Mouse (Mus musculus): ENCODE data around the gene Dpm3. TPM values are rescaled to one million over a fixed set of nuclear protein-coding genes. Genes with fewer than 3 reads are reported as not detected.

Gene Dpm3
- polyA plus RNA-seq, 1 experiment from 2014 or later, result 188 TPM

DNA sequence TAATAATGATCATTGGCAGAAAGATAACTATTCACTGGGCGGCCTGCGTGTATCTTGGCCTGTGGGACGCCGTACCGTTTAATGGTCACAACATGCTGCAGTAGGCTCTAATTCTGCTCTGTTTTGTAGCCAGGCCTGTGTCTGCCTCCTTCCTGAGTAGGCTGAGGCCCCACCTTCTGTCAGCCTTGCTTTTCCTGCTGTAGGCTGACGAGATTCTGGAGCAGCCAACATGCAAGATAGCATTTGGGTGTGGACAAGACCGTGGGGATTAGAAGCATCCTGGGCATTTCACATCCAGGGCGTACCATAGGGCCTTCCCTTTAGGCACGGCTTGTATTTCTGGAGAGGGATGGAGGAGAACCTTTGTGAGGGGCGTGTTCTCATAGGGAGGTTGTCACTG, 3.3 kb downstream of the Dpm3 start:
- Histone ChIP-seq H3K4me2 (ENCODE audit: low read length) (no peak overlapping the region), H3K4me3 (ENCODE audit: low read depth, low read length) (no peak overlapping the region), H3K9me3 (ENCODE audit: control insufficient read depth, low read length) (no peaks in the 10 kb centered on the region), H3K27ac (ENCODE audit: low read depth) (no peak overlapping the region), H3K9ac (ENCODE audit: low read length) (no peak overlapping the region), H3K27me3 (replicated peaks; ENCODE audit: control insufficient read depth, insufficient read depth, low read length) (no peaks in the 10 kb centered on the region), H3K36me3 (ENCODE audit: control insufficient read depth, insufficient read depth, low read length) (no peaks in the 10 kb centered on the region), H3K4me1 (replicated peaks; ENCODE audit: control insufficient read depth, insufficient read depth, low read length) (peaks cover 11% of the 10 kb centered on the region)
- ATAC-seq (replicated peaks; ENCODE audit: low FRiP score, low TSS enrichment, low read depth) (no peak), DNase-seq (ENCODE audit: low spot score) (no peak)
- 70% methylated on average over 10 of the region's 10 CpGs for WGBS

DNA sequence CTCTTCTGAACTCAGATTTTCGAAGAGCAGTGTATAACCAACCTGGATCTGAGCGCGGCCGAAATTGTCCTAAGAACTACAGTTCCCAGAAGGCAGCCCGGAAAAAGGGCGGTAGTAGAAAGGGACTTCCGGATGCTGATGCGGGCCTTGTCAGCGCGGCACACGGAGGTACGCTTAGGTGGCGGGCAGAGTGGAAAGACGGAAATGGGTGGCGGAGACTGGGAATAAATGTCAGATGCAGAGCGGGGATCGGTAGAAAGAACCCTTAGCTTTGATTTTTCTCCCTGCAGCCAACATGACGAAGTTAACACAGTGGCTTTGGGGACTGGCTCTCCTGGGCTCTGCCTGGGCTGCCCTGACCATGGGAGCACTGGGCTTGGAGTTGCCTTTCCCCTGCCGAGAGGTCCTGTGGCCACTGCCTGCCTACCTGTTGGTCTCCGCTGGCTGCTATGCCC, 7.3 kb downstream of the Dpm3 start:
- H3K4me3 ChIP-seq (ENCODE audit: low read depth, low read length), result peak overlapping the region; percentile 71
- H3K36me3 ChIP-seq (ENCODE audit: control insufficient read depth, insufficient read depth, low read length), result no peaks in the 10 kb centered on the region; the same call in 1 of the 2 replicates
- H3K27me3 ChIP-seq (replicated peaks; ENCODE audit: control insufficient read depth, insufficient read depth, low read length), result no peaks in the 10 kb centered on the region
- DNase-seq (ENCODE audit: low spot score), result peak; percentile 81
- H3K4me1 ChIP-seq (replicated peaks; ENCODE audit: control insufficient read depth, insufficient read depth, low read length), result peaks cover 36% of the 10 kb centered on the region
- ATAC-seq (replicated peaks; ENCODE audit: low FRiP score, low TSS enrichment, low read depth), result peak; percentile 64
- H3K4me2 ChIP-seq (ENCODE audit: low read length), result peak overlapping the region; percentile 62
- H3K9ac ChIP-seq (ENCODE audit: low read length), result peak overlapping the region; percentile 62
- WGBS, result under 1% methylated on average over 20 of the region's 20 CpGs
- H3K9me3 ChIP-seq (ENCODE audit: control insufficient read depth, low read length), result no peaks in the 10 kb centered on the region
- peak overlapping the region; percentile 38; the same call in 1 of the 2 replicates for H3K27ac ChIP-seq (ENCODE audit: low read depth)

DNA sequence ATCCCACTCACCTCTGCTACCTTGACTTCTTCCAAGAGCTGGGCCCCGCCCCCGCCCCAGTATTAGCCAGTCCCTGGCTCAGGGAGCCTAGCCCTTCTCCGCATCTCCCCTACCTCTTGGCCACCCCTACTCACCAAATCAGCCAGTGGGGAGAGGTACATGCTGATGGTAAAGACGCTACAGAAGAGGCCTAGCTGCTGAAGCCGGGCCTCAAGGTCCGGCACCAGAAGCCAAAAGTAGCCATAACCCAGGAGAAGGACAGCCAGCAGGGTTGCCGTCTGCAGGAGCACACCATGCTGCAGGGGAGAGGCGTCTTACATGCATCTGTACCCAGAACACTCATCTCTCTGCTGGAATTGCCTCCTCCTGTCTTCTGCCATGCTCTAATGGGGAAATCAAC, 9.8 kb downstream of the Dpm3 start:
- H3K4me3 ChIP-seq (ENCODE audit: low read depth, low read length), result no peak overlapping the region
- H3K9ac ChIP-seq (ENCODE audit: low read length), result no peak overlapping the region
- no peak for ATAC-seq (replicated peaks; ENCODE audit: low FRiP score, low TSS enrichment, low read depth)
- no peaks in the 10 kb centered on the region for H3K9me3 ChIP-seq (ENCODE audit: control insufficient read depth, low read length)
- peaks cover 10% of the 10 kb centered on the region for H3K36me3 ChIP-seq (ENCODE audit: control insufficient read depth, insufficient read depth, low read length)
- DNase-seq (ENCODE audit: low spot score), result no peak
- H3K4me1 ChIP-seq (replicated peaks; ENCODE audit: control insufficient read depth, insufficient read depth, low read length), result peaks cover 36% of the 10 kb centered on the region
- H3K27ac ChIP-seq (ENCODE audit: low read depth), result no peak overlapping the region
- H3K27me3 ChIP-seq (replicated peaks; ENCODE audit: control insufficient read depth, insufficient read depth, low read length), result no peaks in the 10 kb centered on the region
- 59% methylated on average over 8 of the region's 8 CpGs for WGBS
- no peak overlapping the region for H3K4me2 ChIP-seq (ENCODE audit: low read length)

DNA sequence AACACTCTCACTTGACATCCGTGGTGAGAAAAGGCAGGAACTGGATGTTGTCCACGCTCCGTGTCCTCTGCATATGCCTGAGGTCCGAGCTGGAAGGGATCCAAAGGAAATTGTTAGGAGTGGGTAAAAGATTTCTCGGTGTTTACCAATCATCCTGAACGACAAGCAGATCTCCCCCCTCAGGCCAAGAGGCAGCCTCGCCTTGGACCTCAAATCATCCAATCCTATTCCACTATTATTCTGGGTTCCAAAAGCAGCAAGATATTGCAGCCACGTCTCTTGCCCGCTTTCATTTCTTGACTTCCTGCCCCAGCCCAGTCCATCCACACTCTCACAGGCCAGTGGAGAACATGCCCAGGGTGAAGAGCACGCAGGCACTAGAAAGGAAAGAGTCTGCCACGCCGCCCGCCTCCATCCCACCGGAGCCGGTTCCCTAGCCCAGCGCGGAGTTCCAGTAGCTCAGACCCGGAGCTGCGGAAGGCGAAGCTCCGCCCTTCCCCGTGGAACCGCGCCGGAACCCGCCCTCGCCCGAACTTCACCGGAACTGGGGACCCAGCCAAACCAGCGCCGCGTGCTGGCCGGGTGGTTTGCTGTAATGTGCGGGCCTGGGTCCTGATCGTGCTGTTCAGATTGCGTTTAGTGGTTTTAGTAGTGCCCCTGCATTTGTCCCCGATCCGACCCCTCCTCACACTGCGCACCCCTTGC, 11.0 kb downstream of the Dpm3 start, which contains the start of gene Slc50a1:
Slc50a1 (minus strand) TSS at position 520 of the 705 bp plus-strand sequence.
- peak; percentile 51; the same call in 1 of the 2 replicates for ATAC-seq (replicated peaks; ENCODE audit: low FRiP score, low TSS enrichment, low read depth)

DNA sequence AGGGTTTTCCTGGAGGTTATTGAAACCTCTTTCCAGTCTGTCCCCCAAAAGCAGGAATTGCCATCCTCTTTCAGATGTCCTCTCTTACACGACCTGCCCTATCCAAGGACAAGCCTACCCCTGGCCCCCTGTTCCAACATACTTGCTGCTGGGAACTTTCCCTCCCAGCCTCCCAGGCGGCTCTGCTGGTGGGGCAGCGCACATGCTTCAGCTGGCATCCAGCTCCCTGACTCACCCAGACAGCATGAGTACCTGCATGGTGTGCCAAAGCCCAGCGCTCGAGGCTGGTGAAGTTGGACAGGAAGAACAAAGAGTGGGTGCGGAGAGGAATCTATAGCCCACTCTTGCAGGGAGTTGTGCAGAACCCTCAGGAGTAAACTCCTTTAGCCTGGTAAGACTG, 11.7 kb downstream of the Dpm3 start:
- ATAC-seq (replicated peaks; ENCODE audit: low FRiP score, low TSS enrichment, low read depth), result no peak
- WGBS, result 77% methylated on average over 6 of the region's 6 CpGs
- peak overlapping the region; percentile 83 for H3K4me2 ChIP-seq (ENCODE audit: low read length)
- H3K9me3 ChIP-seq (ENCODE audit: control insufficient read depth, low read length), result no peaks in the 10 kb centered on the region
- no peaks in the 10 kb centered on the region for H3K27me3 ChIP-seq (replicated peaks; ENCODE audit: control insufficient read depth, insufficient read depth, low read length)
- peak overlapping the region; percentile 69 for H3K9ac ChIP-seq (ENCODE audit: low read length)
- peaks cover 35% of the 10 kb centered on the region for H3K4me1 ChIP-seq (replicated peaks; ENCODE audit: control insufficient read depth, insufficient read depth, low read length)
- H3K27ac ChIP-seq (ENCODE audit: low read depth), result peak overlapping the region; percentile 76; the same call in 1 of the 2 replicates
- H3K4me3 ChIP-seq (ENCODE audit: low read depth, low read length), result peak overlapping the region; percentile 55
- no peak for DNase-seq (ENCODE audit: low spot score)
- H3K36me3 ChIP-seq (ENCODE audit: control insufficient read depth, insufficient read depth, low read length), result peaks cover 22% of the 10 kb centered on the region

More for the DNA sequence above, 11.0 kb downstream of the Dpm3 start, which contains the start of gene Slc50a1:
- Histone ChIP-seq H3K36me3 (ENCODE audit: control insufficient read depth, insufficient read depth, low read length) (peaks cover 15% of the 10 kb centered on the region), H3K9me3 (ENCODE audit: control insufficient read depth, low read length) (no peaks in the 10 kb centered on the region), H3K9ac (ENCODE audit: low read length) (peak within 1 kb of the TSS; percentile 69), H3K4me3 (ENCODE audit: low read depth, low read length) (peak within 1 kb of the TSS; percentile 55), H3K27ac (ENCODE audit: low read depth) (peak within 1 kb of the TSS; percentile 76), H3K4me2 (ENCODE audit: low read length) (peak within 1 kb of the TSS; percentile 83), H3K27me3 (replicated peaks; ENCODE audit: control insufficient read depth, insufficient read depth, low read length) (no peaks in the 10 kb centered on the region), H3K4me1 (replicated peaks; ENCODE audit: control insufficient read depth, insufficient read depth, low read length) (peaks cover 36% of the 10 kb centered on the region)
- DNase-seq (ENCODE audit: low spot score), result peak; percentile 88
- WGBS, result under 1% methylated on average over 39 of the region's 39 CpGs

DNA sequence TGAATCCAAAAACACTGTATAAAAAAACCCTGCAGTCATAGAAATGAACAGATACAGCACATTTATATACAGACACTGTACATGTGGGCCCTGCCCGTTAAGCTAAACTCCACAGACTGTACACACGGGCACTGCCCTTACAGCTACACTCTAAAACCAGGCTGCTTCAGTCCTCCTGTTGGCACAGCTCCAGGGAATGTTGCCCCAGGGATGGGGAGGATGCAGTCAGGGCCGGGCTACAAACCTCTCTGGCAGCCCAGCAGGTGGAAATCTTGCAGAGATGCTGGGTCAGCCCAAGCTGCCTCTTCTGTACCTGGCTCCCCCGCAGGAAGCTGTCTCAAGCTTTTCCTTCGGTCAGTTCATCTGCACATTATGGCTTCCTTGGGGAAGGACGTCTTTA, 12.6 kb downstream of the Dpm3 start:
- ATAC-seq (replicated peaks; ENCODE audit: low FRiP score, low TSS enrichment, low read depth) (no peak), DNase-seq (ENCODE audit: low spot score) (no peak)
- peaks cover 33% of the 10 kb centered on the region for H3K4me1 ChIP-seq (replicated peaks; ENCODE audit: control insufficient read depth, insufficient read depth, low read length)
- 74% methylated on average over 6 of the region's 6 CpGs for WGBS
- no peak overlapping the region for H3K9ac ChIP-seq (ENCODE audit: low read length)
- H3K27me3 ChIP-seq (replicated peaks; ENCODE audit: control insufficient read depth, insufficient read depth, low read length), result no peaks in the 10 kb centered on the region
- H3K9me3 ChIP-seq (ENCODE audit: control insufficient read depth, low read length), result no peaks in the 10 kb centered on the region
- H3K4me2 ChIP-seq (ENCODE audit: low read length), result no peak overlapping the region
- H3K36me3 ChIP-seq (ENCODE audit: control insufficient read depth, insufficient read depth, low read length), result peaks cover 25% of the 10 kb centered on the region
- H3K4me3 ChIP-seq (ENCODE audit: low read depth, low read length), result no peak overlapping the region
- no peak overlapping the region for H3K27ac ChIP-seq (ENCODE audit: low read depth)

DNA sequence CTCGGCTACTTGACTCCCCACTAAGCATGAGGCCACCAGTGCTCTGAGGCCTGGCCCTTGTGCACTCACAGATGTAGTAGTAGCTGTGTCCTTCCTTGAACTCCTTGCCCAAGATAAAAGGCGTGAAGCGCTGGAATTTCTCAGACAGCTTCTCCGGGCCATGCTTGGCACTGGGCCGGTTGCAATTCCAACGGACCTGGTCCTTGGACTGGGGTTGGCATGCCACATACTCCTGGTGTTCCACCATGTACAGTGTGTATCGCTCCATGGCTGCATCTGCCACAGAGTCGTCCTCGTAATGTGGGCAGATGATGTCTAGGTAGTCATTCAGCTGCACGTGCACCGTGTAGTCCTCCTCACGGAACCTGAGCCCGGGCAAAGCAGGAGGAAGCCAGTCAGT, 16.9 kb downstream of the Dpm3 start:
- H3K27me3 ChIP-seq (replicated peaks; ENCODE audit: control insufficient read depth, insufficient read depth, low read length), result no peaks in the 10 kb centered on the region

DNA sequence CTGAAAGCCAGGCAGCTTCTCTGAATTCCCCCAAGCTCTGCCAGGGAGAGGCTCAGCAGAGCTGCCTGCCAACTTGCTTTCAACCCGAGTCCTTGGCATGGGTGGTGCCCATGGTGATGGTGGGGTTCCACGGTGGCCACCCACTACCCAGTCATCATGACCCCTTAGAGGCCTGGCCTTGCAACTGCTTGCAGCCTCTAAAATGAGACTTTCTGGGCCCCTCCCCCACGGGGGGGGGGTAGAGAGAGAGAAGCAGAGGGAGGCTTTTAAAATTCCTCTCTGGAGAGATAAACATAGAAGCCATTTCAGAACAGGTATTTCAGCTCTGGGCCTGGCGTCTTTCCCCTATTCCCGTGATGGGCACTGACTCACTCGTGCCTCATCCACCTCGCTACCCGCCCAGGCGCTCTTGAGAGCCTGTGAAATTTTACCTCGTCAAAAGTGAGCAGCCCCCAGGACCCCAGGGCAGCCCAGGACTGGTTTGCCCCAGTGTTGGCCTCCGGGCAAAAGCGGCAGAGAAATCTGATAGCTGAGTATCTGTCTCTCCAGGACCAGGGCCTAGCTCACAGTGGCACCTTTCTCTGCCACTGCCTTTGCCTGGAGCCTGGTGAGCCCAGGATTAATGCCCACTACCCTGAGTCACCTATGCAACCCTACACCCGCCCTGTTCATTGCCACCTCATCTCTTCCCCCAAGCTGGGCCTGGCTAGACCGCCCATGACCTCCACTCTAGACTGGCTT, 18.3 kb downstream of the Dpm3 start:
- WGBS, result 24% methylated on average over 14 of the region's 14 CpGs
- ATAC-seq (replicated peaks; ENCODE audit: low FRiP score, low TSS enrichment, low read depth) (no peak), DNase-seq (ENCODE audit: low spot score) (peak; percentile 64)
- peak overlapping the region; percentile 64 for H3K9ac ChIP-seq (ENCODE audit: low read length)
- H3K27ac ChIP-seq (ENCODE audit: low read depth), result peak overlapping the region; percentile 43
- peaks cover 20% of the 10 kb centered on the region; the same call in 1 of the 2 replicates for H3K36me3 ChIP-seq (ENCODE audit: control insufficient read depth, insufficient read depth, low read length)
- H3K9me3 ChIP-seq (ENCODE audit: control insufficient read depth, low read length), result no peaks in the 10 kb centered on the region
- 0 out of 2 replicates have a peak, but pooled peaks cover 4% of the 10 kb centered on the region for H3K27me3 ChIP-seq (replicated peaks; ENCODE audit: control insufficient read depth, insufficient read depth, low read length)
- H3K4me1 ChIP-seq (replicated peaks; ENCODE audit: control insufficient read depth, insufficient read depth, low read length), result peaks cover 44% of the 10 kb centered on the region
- H3K4me2 ChIP-seq (ENCODE audit: low read length), result peak overlapping the region; percentile 71
- H3K4me3 ChIP-seq (ENCODE audit: low read depth, low read length), result peak overlapping the region; percentile 61

More for the DNA sequence above, 16.9 kb downstream of the Dpm3 start:
- Histone ChIP-seq H3K9me3 (ENCODE audit: control insufficient read depth, low read length) (no peaks in the 10 kb centered on the region), H3K27ac (ENCODE audit: low read depth) (no peak overlapping the region), H3K4me1 (replicated peaks; ENCODE audit: control insufficient read depth, insufficient read depth, low read length) (peaks cover 34% of the 10 kb centered on the region), H3K9ac (ENCODE audit: low read length) (no peak overlapping the region), H3K4me3 (ENCODE audit: low read depth, low read length) (no peak overlapping the region), H3K4me2 (ENCODE audit: low read length) (no peak overlapping the region), H3K36me3 (ENCODE audit: control insufficient read depth, insufficient read depth, low read length) (peaks cover 25% of the 10 kb centered on the region)
- DNase-seq (ENCODE audit: low spot score) (no peak), ATAC-seq (replicated peaks; ENCODE audit: low FRiP score, low TSS enrichment, low read depth) (no peak)
- 91% methylated on average over 13 of the region's 13 CpGs for WGBS
